Mouse (Mus musculus) thymus, adult 2 months (tissue): ENCODE measurements at regions not wholly inside any gene's neighbourhood (a gene's known extent, or its start where the extent isn't known, plus 50 kb on each side); places are given as distances from the start of the nearest gene placed in this dataset.

Source experiments
- DNase-seq: peaks from one replicate; pipeline ENCODE4 v3.0.0; 2021
- H3K27ac ChIP-seq: fragments of 200-500 bp; 2 replicates; pipeline ENCODE4 v1.5.1; 2012; ENCODE audit warnings: low read length, control low read depth; ENCODE audit not compliant: control insufficient read depth, insufficient read depth
- H3K27me3 ChIP-seq: fragments of 200-500 bp; 2 replicates; pipeline ENCODE4 v1.6.1; 2012; ENCODE audit warnings: mild to moderate bottlenecking, low read length, moderate library complexity, mixed read lengths; ENCODE audit not compliant: control insufficient read depth, insufficient read depth
- H3K36me3 ChIP-seq: fragments of 200-500 bp; 2 replicates; pipeline ENCODE4 v1.6.1; 2012; ENCODE audit warnings: mild to moderate bottlenecking, low read length, moderate library complexity; ENCODE audit not compliant: control insufficient read depth, insufficient read depth
- H3K4me1 ChIP-seq: fragments of 200-500 bp; replicated peaks from 2 replicates; pipeline ENCODE4 v1.6.1; 2012; ENCODE audit warnings: low read length; ENCODE audit not compliant: control insufficient read depth, insufficient read depth
- H3K4me3 ChIP-seq: fragments of 200-500 bp; 2 replicates; pipeline ENCODE4 v1.5.1; 2012; ENCODE audit warnings: mild to moderate bottlenecking, low read length, control low read depth, moderate library complexity; ENCODE audit not compliant: control insufficient read depth, insufficient read depth
- CTCF ChIP-seq: fragments of 200-500 bp; IDR thresholded peaks from 2 replicates; pipeline ENCODE4 v1.5.1; 2012; ENCODE audit warnings: mild to moderate bottlenecking, control low read depth, low read length, moderate library complexity, borderline replicate concordance; ENCODE audit not compliant: control insufficient read depth, poor library complexity, insufficient read depth; ENCODE audit errors: extremely low read depth
- POLR2A ChIP-seq: fragments of 200-500 bp; IDR thresholded peaks from 2 replicates; pipeline ENCODE4 v1.6.1; 2012; ENCODE audit warnings: mild to moderate bottlenecking, low read length, control low read depth, moderate library complexity; ENCODE audit not compliant: control insufficient read depth, poor library complexity, insufficient read depth; ENCODE audit errors: extremely low read depth
- WGBS: fragments of 180-500 bp; shearing (Covaris S2); methylation state at CpG from one replicate; pipeline ENCODE4 v1.1.7; 2018; 5-methylcytosine and 5-hydroxymethylcytosine counted together

GRCm38 (mm10) chr5:41087773-41088172 is 620.2 kb downstream of the Rab28 start:
- H3K27ac ChIP-seq, result no peak overlapping the region
- DNase-seq, result no peak
- H3K36me3 ChIP-seq, result no peaks in the 10 kb centered on the region
- H3K27me3 ChIP-seq, result no peaks in the 10 kb centered on the region
- H3K4me1 ChIP-seq, result no peaks in the 10 kb centered on the region
- 56% methylated on average over 5 of the region's 5 CpGs for WGBS
- no peak for TF ChIP-seq POLR2A
- TF ChIP-seq CTCF, result no peak
- H3K4me3 ChIP-seq, result no peak overlapping the region

- Histone ChIP-seq H3K4me1 (no peaks in the 10 kb centered on the region), H3K27me3 (no peaks in the 10 kb centered on the region), H3K36me3 (no peaks in the 10 kb centered on the region), H3K4me3 (no peak overlapping the region), H3K27ac (no peak overlapping the region)
- no peak for DNase-seq
- WGBS, result 68% methylated on average over 2 of the region's 2 CpGs
- no peak for TF ChIP-seq POLR2A
Observed at GRCm38 (mm10) chr5:41076412-41076811, 631.5 kb downstream of the Rab28 start.

GRCm38 (mm10) chr5:41061646-41062045 is 646.3 kb downstream of the Rab28 start:
- DNase-seq, result no peak

GRCm38 (mm10) chr5:41061222-41061621 is 646.7 kb downstream of the Rab28 start:
- DNase-seq, result no peak
- H3K36me3 ChIP-seq, result no peaks in the 10 kb centered on the region
- no peak overlapping the region for H3K27ac ChIP-seq
- H3K4me1 ChIP-seq, result no peaks in the 10 kb centered on the region
- no peak overlapping the region for H3K4me3 ChIP-seq
- H3K27me3 ChIP-seq, result no peaks in the 10 kb centered on the region
- 74% methylated on average over 3 of the region's 3 CpGs for WGBS
- no peak for TF ChIP-seq POLR2A
- TF ChIP-seq CTCF, result no peak

More at GRCm38 (mm10) chr5:41061646-41062045, 646.3 kb downstream of the Rab28 start:
- TF ChIP-seq CTCF (no peak), POLR2A (no peak)
- Histone ChIP-seq H3K36me3 (no peaks in the 10 kb centered on the region), H3K27me3 (no peaks in the 10 kb centered on the region), H3K4me1 (no peaks in the 10 kb centered on the region), H3K27ac (no peak overlapping the region), H3K4me3 (no peak overlapping the region)
- 90% methylated on average over 9 of the region's 9 CpGs for WGBS

DNA sequence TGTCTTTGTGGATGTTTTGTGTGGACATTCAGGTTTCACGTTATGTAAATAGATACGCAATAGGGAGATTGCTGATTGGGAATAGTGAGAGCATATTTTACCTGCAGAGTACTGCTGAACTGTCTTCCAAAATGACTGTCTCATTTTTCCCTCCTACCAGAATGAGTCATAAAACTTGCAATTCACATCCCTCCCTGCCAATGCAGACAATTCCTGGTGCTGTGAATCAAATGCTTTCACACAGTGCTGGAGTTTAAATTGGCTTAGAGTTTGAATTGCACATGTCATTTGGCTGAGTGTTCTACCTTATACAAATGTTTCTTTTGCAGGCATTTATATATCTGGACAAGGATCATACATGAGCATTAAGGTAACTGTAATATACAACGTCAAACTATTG is 649.9 kb downstream of the Rab28 start:
- WGBS, result 95% methylated on average over 3 of the region's 3 CpGs

GRCm38 (mm10) chr5:41051948-41052347 is 656.0 kb downstream of the Rab28 start:
- H3K27me3 ChIP-seq, result no peaks in the 10 kb centered on the region
- no peaks in the 10 kb centered on the region for H3K4me1 ChIP-seq
- no peak for DNase-seq
- H3K4me3 ChIP-seq, result no peak overlapping the region
- WGBS, result 39% methylated on average over 4 of the region's 4 CpGs
- no peak overlapping the region for H3K27ac ChIP-seq
- H3K36me3 ChIP-seq, result no peaks in the 10 kb centered on the region
- TF ChIP-seq CTCF (no peak), POLR2A (no peak)

More for the DNA sequence above, 649.9 kb downstream of the Rab28 start:
- no peak for DNase-seq
- Histone ChIP-seq H3K36me3 (no peaks in the 10 kb centered on the region), H3K4me1 (no peaks in the 10 kb centered on the region), H3K27me3 (no peaks in the 10 kb centered on the region), H3K4me3 (no peak overlapping the region), H3K27ac (no peak overlapping the region)
- TF ChIP-seq POLR2A (no peak), CTCF (no peak)

GRCm38 (mm10) chr5:41048515-41048914 is 659.4 kb downstream of the Rab28 start:
- no peak for DNase-seq
- 29% methylated on average over 1 of the region's 1 CpGs for WGBS
- Histone ChIP-seq H3K4me3 (no peak overlapping the region), H3K36me3 (no peaks in the 10 kb centered on the region), H3K27ac (no peak overlapping the region), H3K4me1 (no peaks in the 10 kb centered on the region), H3K27me3 (no peaks in the 10 kb centered on the region)
- TF ChIP-seq CTCF (no peak), POLR2A (no peak)
